Mouse (Mus musculus): Measurements from ENCODE around the gene Gnaz.

Gnaz gene

GRCm38 (mm10) chr10:74969266-74969665 lies 2.3 kb downstream of the Gnaz start:
- DNase-seq, result no peak

- DNase-seq, result no peak
Observed at GRCm38 (mm10) chr10:74973026-74973425, 6.0 kb downstream of the Gnaz start.

GRCm38 (mm10) chr10:74975626-74976025 lies 8.6 kb downstream of the Gnaz start:
- DNase-seq, result no peak

- DNase-seq, result no peak
Observed at GRCm38 (mm10) chr10:74976429-74976828, 9.5 kb downstream of the Gnaz start.

- no peak for DNase-seq
Observed at GRCm38 (mm10) chr10:74978056-74978455, 11.1 kb downstream of the Gnaz start.

GRCm38 (mm10) chr10:74981159-74981558 lies 14.2 kb downstream of the Gnaz start:
- DNase-seq, result no peak

GRCm38 (mm10) chr10:74983176-74983575 lies 16.2 kb downstream of the Gnaz start:
- no peak for DNase-seq

GRCm38 (mm10) chr10:74987698-74988470 lies 20.9 kb downstream of the Gnaz start:
- no peak for DNase-seq

GRCm38 (mm10) chr10:74989814-74990213 lies 22.8 kb downstream of the Gnaz start:
- no peak for DNase-seq

GRCm38 (mm10) chr10:74990584-74991322 lies 23.8 kb downstream of the Gnaz start:
- DNase-seq, result no peak

GRCm38 (mm10) chr10:74994863-74995262 lies 27.9 kb downstream of the Gnaz start:
- no peak for DNase-seq

- DNase-seq, result no peak
Observed at GRCm38 (mm10) chr10:74995377-74995776, 28.4 kb downstream of the Gnaz start.

GRCm38 (mm10) chr10:75001391-75001790 lies 34.4 kb downstream of the Gnaz start:
- peak; percentile 76 for DNase-seq

- no peak for DNase-seq
Observed at GRCm38 (mm10) chr10:75004067-75004466, 37.1 kb downstream of the Gnaz start.

GRCm38 (mm10) chr10:75006889-75007662 lies 40.1 kb downstream of the Gnaz start:
- no peak for DNase-seq

GRCm38 (mm10) chr10:75010704-75011103 lies 43.7 kb downstream of the Gnaz start:
- no peak for DNase-seq

- no peak for DNase-seq
Observed at GRCm38 (mm10) chr10:75015465-75015864, 48.5 kb downstream of the Gnaz start.

- no peak for DNase-seq
Observed at GRCm38 (mm10) chr10:75016481-75016880, 49.5 kb downstream of the Gnaz start.

GRCm38 (mm10) chr10:75020271-75020670 lies 53.3 kb downstream of the Gnaz start:
- DNase-seq, result no peak

- peak; percentile 76 for DNase-seq
Observed at GRCm38 (mm10) chr10:75021138-75021537, 54.2 kb downstream of the Gnaz start.

GRCm38 (mm10) chr10:75026491-75026890 lies 59.5 kb downstream of the Gnaz start:
- no peak for DNase-seq

- DNase-seq, result no peak
Observed at GRCm38 (mm10) chr10:75028743-75029142, 61.8 kb downstream of the Gnaz start.

GRCm38 (mm10) chr10:75029677-75030076 lies 62.7 kb downstream of the Gnaz start:
- no peak for DNase-seq

- DNase-seq, result no peak
Observed at GRCm38 (mm10) chr10:75030234-75030633, 63.3 kb downstream of the Gnaz start.
